Mouse (Mus musculus) heart, embryonic 12.5 days (tissue): Measurements from ENCODE around the gene Gramd1a. TPM values are rescaled to one million over a fixed set of nuclear protein-coding genes. Genes with fewer than 3 reads are reported as not detected.

Experiments
- ATAC-seq: fragments of 200-750 bp; cut with Nextera tagmentation; 2 replicates; pipeline ENCODE4 v1.8.0; 2017; ENCODE audit warnings: moderate TSS enrichment, moderate library complexity; ENCODE audit not compliant: insufficient number of reproducible peaks, low FRiP score
- H3K27ac ChIP-seq: fragments of 300-500 bp; sonication (generic); 2 replicates; pipeline ENCODE4 v1.5.1; 2016; ENCODE audit warnings: mild to moderate bottlenecking, moderate library complexity; ENCODE audit not compliant: poor library complexity, severe bottlenecking
- H3K27me3 ChIP-seq: fragments of 300-500 bp; sonication (generic); replicated peaks from 2 replicates; pipeline ENCODE4 v1.6.1; 2016; ENCODE audit warnings: mild to moderate bottlenecking, moderate library complexity
- H3K36me3 ChIP-seq: fragments of 300-500 bp; sonication (generic); 2 replicates; pipeline ENCODE4 v1.6.1; 2016; ENCODE audit warnings: mild to moderate bottlenecking, moderate library complexity
- H3K4me1 ChIP-seq: fragments of 300-500 bp; sonication (generic); replicated peaks from 2 replicates; pipeline ENCODE4 v1.6.1; 2016; ENCODE audit warnings: mild to moderate bottlenecking
- H3K4me2 ChIP-seq: fragments of 300-500 bp; sonication (generic); 2 replicates; pipeline ENCODE4 v1.6.1; 2016; ENCODE audit warnings: mild to moderate bottlenecking, moderate library complexity
- H3K4me3 ChIP-seq: fragments of 300-500 bp; sonication (generic); 2 replicates; pipeline ENCODE4 v1.5.1; 2016; ENCODE audit warnings: mild to moderate bottlenecking
- H3K9ac ChIP-seq: fragments of 300-500 bp; sonication (generic); 2 replicates; pipeline ENCODE4 v1.6.1; 2016; ENCODE audit warnings: mild to moderate bottlenecking, moderate library complexity
- H3K9me3 ChIP-seq: fragments of 300-500 bp; sonication (generic); replicated peaks from 2 replicates; pipeline ENCODE4 v1.6.1; 2016; ENCODE audit warnings: mild to moderate bottlenecking, moderate library complexity
- WGBS: fragments of 180-500 bp; shearing (Covaris S2); methylation state at CpG from one replicate; pipeline ENCODE4 v1.1.7; 2016; 5-methylcytosine and 5-hydroxymethylcytosine counted together
- polyA plus RNA-seq: library from polyadenylated mRNA; unstranded; fragments of >200 nt; fragmentation: Nextera tagmentation; extraction: Ambion mirVana; gene quantifications from 2 replicates; pipeline ENCODE4 v1.2.1, GENCODE M21; 2016

Gene Gramd1a
- polyA plus RNA-seq, 1 experiment from 2014 or later: 63.4 TPM

- Histone ChIP-seq H3K27me3 (no peaks in the 10 kb centered on the region), H3K27ac (no peak overlapping the region), H3K36me3 (no peaks in the 10 kb centered on the region), H3K9ac (no peak overlapping the region), H3K9me3 (no peaks in the 10 kb centered on the region), H3K4me2 (no peak overlapping the region), H3K4me3 (no peak overlapping the region), H3K4me1 (peaks cover 8% of the 10 kb centered on the region; the same call in 1 of the 2 replicates)
- no peak for ATAC-seq
- 66% methylated on average over 1 of the region's 1 CpGs for WGBS
These were observed 9.1 kb upstream of the Gramd1a start for GRCm38 (mm10) chr7:31164748-31165147.

GRCm38 (mm10) chr7:31163666-31164577, 8.2 kb upstream of the Gramd1a start:
- ATAC-seq: no peak
- Histone ChIP-seq H3K4me1 (peaks cover 8% of the 10 kb centered on the region; the same call in 1 of the 2 replicates), H3K9ac (no peak overlapping the region), H3K27me3 (no peaks in the 10 kb centered on the region), H3K9me3 (no peaks in the 10 kb centered on the region), H3K4me3 (no peak overlapping the region), H3K27ac (no peak overlapping the region), H3K36me3 (no peaks in the 10 kb centered on the region), H3K4me2 (no peak overlapping the region)
- WGBS: 59% methylated on average over 3 of the region's 3 CpGs

GRCm38 (mm10) chr7:31162324-31162723, 6.6 kb upstream of the Gramd1a start:
- no peak for ATAC-seq
- no peak overlapping the region for H3K4me3 ChIP-seq
- H3K27me3 ChIP-seq: no peaks in the 10 kb centered on the region
- H3K9me3 ChIP-seq: no peaks in the 10 kb centered on the region
- 65% methylated on average over 11 of the region's 11 CpGs for WGBS
- no peak overlapping the region for H3K27ac ChIP-seq
- no peak overlapping the region for H3K4me2 ChIP-seq
- H3K4me1 ChIP-seq: peaks cover 8% of the 10 kb centered on the region; the same call in 1 of the 2 replicates
- no peak overlapping the region for H3K9ac ChIP-seq
- H3K36me3 ChIP-seq: no peaks in the 10 kb centered on the region

- no peaks in the 10 kb centered on the region for H3K9me3 ChIP-seq
- H3K4me1 ChIP-seq: peaks cover 8% of the 10 kb centered on the region; the same call in 1 of the 2 replicates
- no peak overlapping the region for H3K4me3 ChIP-seq
- 48% methylated on average over 3 of the region's 3 CpGs for WGBS
- H3K36me3 ChIP-seq: no peaks in the 10 kb centered on the region
- no peak overlapping the region for H3K9ac ChIP-seq
- H3K27me3 ChIP-seq: no peaks in the 10 kb centered on the region
- no peak overlapping the region for H3K27ac ChIP-seq
- no peak overlapping the region for H3K4me2 ChIP-seq
- no peak for ATAC-seq
These were observed 6.1 kb upstream of the Gramd1a start for GRCm38 (mm10) chr7:31161831-31162230.

GRCm38 (mm10) chr7:31161246-31161645, 5.5 kb upstream of the Gramd1a start:
- 76% methylated on average over 3 of the region's 3 CpGs for WGBS
- H3K4me2 ChIP-seq: no peak overlapping the region
- no peak overlapping the region for H3K9ac ChIP-seq
- no peak overlapping the region for H3K27ac ChIP-seq
- peaks cover 10% of the 10 kb centered on the region for H3K4me1 ChIP-seq
- no peaks in the 10 kb centered on the region for H3K36me3 ChIP-seq
- no peaks in the 10 kb centered on the region for H3K9me3 ChIP-seq
- no peak overlapping the region for H3K4me3 ChIP-seq
- H3K27me3 ChIP-seq: no peaks in the 10 kb centered on the region
- no peak for ATAC-seq

GRCm38 (mm10) chr7:31160763-31161162, 5.1 kb upstream of the Gramd1a start:
- Histone ChIP-seq H3K36me3 (no peaks in the 10 kb centered on the region), H3K27me3 (no peaks in the 10 kb centered on the region), H3K9me3 (no peaks in the 10 kb centered on the region), H3K27ac (no peak overlapping the region), H3K4me2 (no peak overlapping the region), H3K4me1 (peaks cover 15% of the 10 kb centered on the region), H3K9ac (no peak overlapping the region), H3K4me3 (no peak overlapping the region)
- no peak for ATAC-seq
- WGBS: 52% methylated on average over 5 of the region's 5 CpGs

GRCm38 (mm10) chr7:31156034-31156928, 585 bp upstream of the Gramd1a start:
- Histone ChIP-seq H3K9ac (0 out of 2 replicates have a peak overlapping the region, but pooled peaks have one; percentile 42), H3K27me3 (no peaks in the 10 kb centered on the region), H3K4me1 (peaks cover 34% of the 10 kb centered on the region), H3K4me3 (no peak overlapping the region), H3K9me3 (no peaks in the 10 kb centered on the region), H3K36me3 (no peaks in the 10 kb centered on the region), H3K4me2 (peak overlapping the region; percentile 29; the same call in 1 of the 2 replicates), H3K27ac (0 out of 2 replicates have a peak overlapping the region, but pooled peaks have one; percentile 10)
- no peak for ATAC-seq
- 32% methylated on average over 19 of the region's 19 CpGs for WGBS

GRCm38 (mm10) chr7:31153536-31154320, 2.0 kb downstream of the Gramd1a start:
- WGBS: 88% methylated on average over 6 of the region's 6 CpGs
- Histone ChIP-seq H3K9ac (no peak overlapping the region), H3K9me3 (no peaks in the 10 kb centered on the region), H3K4me2 (no peak overlapping the region), H3K4me3 (no peak overlapping the region), H3K36me3 (no peaks in the 10 kb centered on the region), H3K27ac (no peak overlapping the region), H3K4me1 (peaks cover 42% of the 10 kb centered on the region), H3K27me3 (no peaks in the 10 kb centered on the region)
- no peak for ATAC-seq

GRCm38 (mm10) chr7:31151301-31152241, 4.1 kb downstream of the Gramd1a start:
- peak overlapping the region; percentile 92 for H3K9ac ChIP-seq
- no peaks in the 10 kb centered on the region for H3K36me3 ChIP-seq
- peak overlapping the region; percentile 83 for H3K4me2 ChIP-seq
- peaks cover 63% of the 10 kb centered on the region for H3K4me1 ChIP-seq
- 16% methylated on average over 23 of the region's 23 CpGs for WGBS
- no peaks in the 10 kb centered on the region for H3K27me3 ChIP-seq
- peak overlapping the region; percentile 94 for H3K27ac ChIP-seq
- H3K4me3 ChIP-seq: peak overlapping the region; percentile 75
- ATAC-seq: peak; percentile 69
- no peaks in the 10 kb centered on the region for H3K9me3 ChIP-seq
